Mouse (Mus musculus) heart, embryonic 11.5 days (tissue): ENCODE results near the gene Dnase2a. TPM values are rescaled to one million over a fixed set of nuclear protein-coding genes. Genes with fewer than 3 reads are reported as not detected.
A peak's percentile ranks its signal among the peaks of the same experiment; 100 is the strongest.

ENCODE experiments used
- ATAC-seq: fragments of 200-750 bp; cut with Nextera tagmentation; replicated peaks from 2 replicates; pipeline ENCODE4 v1.8.0; 2017; ENCODE audit warnings: moderate library complexity; ENCODE audit not compliant: insufficient number of reproducible peaks, low FRiP score, low TSS enrichment
- H3K27ac ChIP-seq: fragments of 300-500 bp; sonication (generic); 2 replicates; pipeline ENCODE4 v1.5.1; 2014; ENCODE audit warnings: mild to moderate bottlenecking, low read depth, low read length
- H3K27me3 ChIP-seq: fragments of 300-500 bp; sonication (generic); 2 replicates; pipeline ENCODE4 v1.6.1; 2014; ENCODE audit warnings: mild to moderate bottlenecking, low read length, mixed read lengths; ENCODE audit not compliant: control insufficient read depth, insufficient read depth
- H3K36me3 ChIP-seq: fragments of 300-500 bp; sonication (generic); 2 replicates; pipeline ENCODE4 v1.6.1; 2014; ENCODE audit warnings: mild to moderate bottlenecking, low read length, moderate library complexity, mixed read lengths; ENCODE audit not compliant: control insufficient read depth, insufficient read depth
- H3K4me1 ChIP-seq: fragments of 300-500 bp; sonication (generic); 2 replicates; pipeline ENCODE4 v1.6.1; 2014; ENCODE audit warnings: low read length; ENCODE audit not compliant: control insufficient read depth, insufficient read depth
- H3K4me2 ChIP-seq: fragments of 300-500 bp; sonication (generic); 2 replicates; pipeline ENCODE4 v1.6.1; 2014; ENCODE audit warnings: mild to moderate bottlenecking, moderate library complexity
- H3K4me3 ChIP-seq: fragments of 300-500 bp; sonication (generic); 2 replicates; pipeline ENCODE4 v1.5.1; 2014; ENCODE audit warnings: low read depth, low read length
- H3K9ac ChIP-seq: fragments of 300-500 bp; sonication (generic); 2 replicates; pipeline ENCODE4 v1.6.1; 2014; ENCODE audit warnings: mild to moderate bottlenecking, low read depth, low read length, moderate library complexity
- H3K9me3 ChIP-seq: fragments of 300-500 bp; sonication (generic); replicated peaks from 2 replicates; pipeline ENCODE4 v1.6.1; 2016; ENCODE audit warnings: low read length; ENCODE audit not compliant: control insufficient read depth
- WGBS: fragments of 180-500 bp; shearing (Covaris S2); extraction: QIAGEN DNeasy Blood & Tissue Kit; methylation state at CpG from one replicate; pipeline ENCODE4 v1.1.7; 2014; ENCODE audit not compliant: insufficient replicate concordance; 5-methylcytosine and 5-hydroxymethylcytosine counted together
- polyA plus RNA-seq: library from polyadenylated mRNA; unstranded; fragments of >200 nt; fragmentation: Nextera tagmentation; extraction: Ambion mirVana; gene quantifications from 2 replicates; pipeline ENCODE4 v1.2.1, GENCODE M21; 2014

The Dnase2a gene
- polyA plus RNA-seq, 1 experiment from 2014 or later = 4.3 TPM

DNA sequence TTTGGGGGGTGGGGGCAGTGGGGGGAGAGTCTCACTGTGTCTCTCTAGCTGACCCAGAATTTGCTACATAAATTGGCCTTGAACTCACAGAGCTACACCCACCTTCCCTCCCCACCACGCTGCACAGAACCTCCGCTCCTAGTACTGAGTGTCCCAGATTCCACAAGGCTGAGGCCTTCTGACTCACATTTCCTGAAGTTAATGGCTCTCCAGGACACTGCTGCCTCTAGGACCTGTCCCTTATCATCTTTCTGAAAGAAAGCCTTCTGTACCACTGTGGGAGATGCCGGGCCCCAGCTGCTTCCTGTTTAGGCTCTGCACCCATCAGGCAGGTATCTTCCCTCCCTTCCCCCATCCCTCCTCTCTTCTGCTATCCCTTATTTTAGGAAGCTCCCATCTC lies 58.2 kb downstream of the Dnase2a start:
- Histone ChIP-seq H3K27ac (peak overlapping the region; percentile 72), H3K4me2 (peak overlapping the region; percentile 87), H3K36me3 (peaks cover 7% of the 10 kb centered on the region), H3K4me1 (peaks cover 29% of the 10 kb centered on the region), H3K27me3 (no peaks in the 10 kb centered on the region), H3K4me3 (peak overlapping the region; percentile 65; the same call in 1 of the 2 replicates), H3K9me3 (no peaks in the 10 kb centered on the region), H3K9ac (no peak overlapping the region; the same call in 1 of the 2 replicates)
- WGBS = 21% methylated on average over 3 of the region's 3 CpGs
- no peak for ATAC-seq

DNA sequence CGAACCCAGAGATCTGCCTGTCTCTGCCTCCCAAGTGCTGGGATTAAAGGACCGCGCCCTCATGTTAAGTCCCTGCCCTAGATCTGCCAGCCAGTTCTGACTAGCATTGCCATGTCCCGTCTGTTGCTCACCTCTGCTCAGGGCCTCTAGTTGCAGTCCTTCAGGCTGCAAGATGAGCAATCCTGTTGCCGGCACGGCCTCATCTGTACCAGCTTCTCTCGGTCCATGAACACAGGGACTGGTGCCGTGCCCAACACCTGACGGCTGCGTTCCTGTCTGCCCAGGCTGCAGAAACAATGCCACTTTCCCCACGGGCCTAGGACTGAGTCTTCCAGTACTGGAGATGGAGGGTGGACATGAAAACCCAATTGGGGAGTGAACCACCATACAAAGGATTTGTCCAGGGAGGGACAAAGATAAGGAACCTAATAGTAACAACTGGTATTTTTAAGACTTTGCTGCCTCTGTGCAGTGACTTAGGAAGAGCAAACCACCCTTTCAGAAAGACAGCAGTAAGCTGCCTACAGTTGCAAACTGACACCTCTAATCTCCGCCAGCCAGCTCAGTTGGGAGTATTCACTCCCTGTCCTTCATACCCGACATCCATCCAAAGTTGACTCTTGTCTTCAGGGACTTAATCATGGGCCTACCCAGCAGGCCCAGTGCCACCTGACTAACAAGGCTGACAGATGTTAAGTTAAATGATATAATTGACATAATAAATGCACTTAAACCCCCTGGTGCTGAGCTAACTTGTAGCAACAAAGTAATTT lies 59.4 kb downstream of the Dnase2a start:
- H3K27me3 ChIP-seq = no peaks in the 10 kb centered on the region
- no peak overlapping the region for H3K9ac ChIP-seq
- no peak for ATAC-seq
- WGBS = 83% methylated on average over 13 of the region's 13 CpGs
- H3K4me1 ChIP-seq = peaks cover 29% of the 10 kb centered on the region
- peak overlapping the region; percentile 92; the same call in 1 of the 2 replicates for H3K4me2 ChIP-seq
- no peak overlapping the region for H3K4me3 ChIP-seq
- H3K9me3 ChIP-seq = no peaks in the 10 kb centered on the region
- H3K36me3 ChIP-seq = peaks cover 12% of the 10 kb centered on the region
- no peak overlapping the region for H3K27ac ChIP-seq

DNA sequence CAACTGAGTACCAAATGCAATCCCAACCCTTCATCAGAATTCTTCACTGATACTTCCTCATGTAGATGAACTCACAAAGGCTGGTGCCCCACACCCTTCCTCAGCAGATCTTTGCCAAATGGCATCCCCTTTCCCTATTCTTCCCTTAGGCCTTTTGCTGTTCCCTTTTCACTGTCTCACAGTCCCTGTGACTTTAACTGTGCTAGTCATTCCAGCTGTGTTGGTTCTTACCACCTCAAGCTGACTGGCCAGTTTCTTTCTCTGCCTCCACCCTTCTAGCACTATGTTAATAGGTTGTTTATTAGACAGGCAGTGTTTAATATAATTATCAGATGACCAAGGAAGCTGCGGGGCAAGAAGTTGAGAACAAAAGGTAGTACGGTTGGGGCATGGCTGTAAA lies 60.3 kb downstream of the Dnase2a start:
- H3K4me3 ChIP-seq = peak overlapping the region; percentile 64
- H3K27me3 ChIP-seq = no peaks in the 10 kb centered on the region
- peak overlapping the region; percentile 77 for H3K27ac ChIP-seq
- H3K9ac ChIP-seq = peak overlapping the region; percentile 97
- no peak for ATAC-seq
- H3K36me3 ChIP-seq = peaks cover 12% of the 10 kb centered on the region
- peak overlapping the region; percentile 92 for H3K4me2 ChIP-seq
- 25% methylated on average over 2 of the region's 2 CpGs for WGBS
- no peaks in the 10 kb centered on the region for H3K9me3 ChIP-seq
- H3K4me1 ChIP-seq = peaks cover 29% of the 10 kb centered on the region

DNA sequence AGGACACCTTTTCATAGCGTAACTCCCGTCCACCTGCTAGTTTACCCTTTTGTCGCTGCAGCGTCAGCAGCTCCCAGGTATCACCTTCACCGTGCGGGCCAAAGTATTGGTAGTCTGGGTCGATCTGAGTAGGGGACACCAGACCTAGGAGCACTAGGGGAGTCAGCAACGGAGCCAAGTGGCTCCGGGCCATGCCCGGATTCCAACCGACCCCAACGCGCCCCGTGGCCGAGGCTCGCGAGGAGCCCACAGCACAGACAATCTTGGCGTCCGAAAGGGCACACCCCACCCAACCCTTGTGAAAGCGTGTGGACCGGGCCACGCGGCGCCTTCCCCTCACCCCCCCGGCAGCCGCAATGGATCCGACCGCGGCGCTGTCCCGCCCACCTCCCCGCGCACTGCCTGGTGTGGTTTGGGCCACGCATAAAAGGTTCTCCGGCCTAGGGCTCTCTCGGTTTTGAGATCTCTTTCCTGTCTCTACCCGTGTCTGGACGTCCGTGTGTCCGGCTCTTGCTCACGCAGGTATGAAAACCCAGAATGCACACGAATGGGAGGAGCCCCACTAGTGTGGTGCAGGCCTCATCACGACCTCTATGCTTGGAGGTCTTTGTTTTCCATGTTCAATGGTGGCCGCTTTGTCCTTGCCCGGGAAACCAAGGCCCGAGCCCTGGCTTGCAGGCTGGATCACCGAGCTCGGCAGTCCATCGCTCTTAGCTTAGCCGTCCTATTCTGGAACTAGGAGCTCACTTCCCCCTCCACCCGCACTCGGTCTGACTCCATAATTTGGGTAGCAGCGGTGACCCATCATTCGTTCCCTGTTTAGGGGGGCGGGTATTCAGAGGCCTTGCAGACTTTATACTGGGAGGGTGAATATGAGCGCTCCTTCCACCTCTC lies 61.1 kb downstream of the Dnase2a start, which contains the start of the genes Gm49661, Prdx2 and Rnaseh2a:
Gene Gm49661, minus strand, starts transcription at position 193 of the 894 bp plus-strand sequence.
Gene Prdx2, plus strand, starts transcription at position 347 of the 894 bp plus-strand sequence.
Gene Rnaseh2a, minus strand, starts transcription at position 527 of the 894 bp plus-strand sequence.
- H3K36me3 ChIP-seq = peaks cover 12% of the 10 kb centered on the region
- no peaks in the 10 kb centered on the region for H3K27me3 ChIP-seq
- H3K9ac ChIP-seq = peak within 1 kb of the TSS; percentile 97
- peak within 1 kb of the TSS; percentile 92 for H3K4me2 ChIP-seq
- no peaks in the 10 kb centered on the region for H3K9me3 ChIP-seq
- H3K4me3 ChIP-seq = peak within 1 kb of the TSS; percentile 64
- H3K27ac ChIP-seq = peak within 1 kb of the TSS; percentile 77
- peaks cover 29% of the 10 kb centered on the region for H3K4me1 ChIP-seq
- peak; percentile 64 for ATAC-seq
- WGBS = under 1% methylated on average over 56 of the region's 56 CpGs

DNA sequence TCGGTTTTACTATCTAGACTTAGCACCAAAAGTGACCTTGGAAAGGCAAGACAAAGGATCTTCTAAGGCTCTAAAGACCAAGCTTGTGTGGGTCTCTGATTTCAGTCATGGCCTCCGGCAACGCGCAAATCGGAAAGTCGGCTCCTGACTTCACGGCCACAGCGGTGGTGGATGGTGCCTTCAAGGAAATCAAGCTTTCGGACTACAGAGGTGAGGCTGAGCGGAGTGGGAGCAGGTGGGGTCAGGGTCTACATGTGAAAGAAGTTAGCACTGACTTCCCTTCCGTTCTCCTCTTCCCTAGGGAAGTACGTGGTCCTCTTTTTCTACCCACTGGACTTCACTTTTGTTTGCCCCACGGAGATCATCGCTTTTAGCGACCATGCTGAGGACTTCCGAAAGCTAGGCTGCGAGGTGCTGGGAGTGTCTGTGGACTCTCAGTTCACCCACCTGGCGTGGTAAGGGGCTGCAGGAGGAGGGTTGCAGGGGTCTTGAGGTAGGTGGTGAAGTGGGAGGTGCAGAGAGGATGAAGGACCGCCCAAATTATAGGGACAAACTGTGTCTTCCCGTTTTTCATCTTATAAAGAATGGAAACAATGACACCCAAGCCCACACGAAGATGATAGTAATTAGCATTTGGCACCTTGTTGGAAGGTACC lies 61.9 kb downstream of the Dnase2a start:
- no peaks in the 10 kb centered on the region for H3K9me3 ChIP-seq
- H3K36me3 ChIP-seq = peaks cover 12% of the 10 kb centered on the region
- H3K9ac ChIP-seq = peak overlapping the region; percentile 97
- peak overlapping the region; percentile 92 for H3K4me2 ChIP-seq
- ATAC-seq = no peak
- peak overlapping the region; percentile 64 for H3K4me3 ChIP-seq
- H3K27me3 ChIP-seq = no peaks in the 10 kb centered on the region
- peak overlapping the region; percentile 77 for H3K27ac ChIP-seq
- H3K4me1 ChIP-seq = peaks cover 25% of the 10 kb centered on the region
- WGBS = 13% methylated on average over 21 of the region's 21 CpGs

DNA sequence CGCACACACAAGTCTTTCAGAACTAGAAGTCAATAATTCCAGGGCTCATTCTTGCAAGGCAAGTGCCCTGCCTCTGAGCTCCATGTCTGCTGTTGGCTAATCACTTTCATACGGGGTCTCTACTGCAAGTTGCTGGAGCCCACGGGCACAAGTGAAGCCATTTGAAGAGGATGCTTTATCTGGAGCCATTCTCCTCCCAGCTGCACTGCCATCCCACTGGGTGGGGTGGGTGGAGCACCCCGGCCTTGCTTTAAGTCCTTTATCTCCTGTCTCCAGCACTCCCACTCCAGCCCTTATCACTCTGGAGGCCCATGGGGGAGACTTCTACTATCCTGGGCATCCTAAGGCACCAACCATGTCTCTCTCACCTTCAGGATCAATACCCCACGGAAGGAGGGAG lies 62.6 kb downstream of the Dnase2a start:
- peak overlapping the region; percentile 77 for H3K27ac ChIP-seq
- peak; percentile 74 for ATAC-seq
- peak overlapping the region; percentile 64 for H3K4me3 ChIP-seq

More for the DNA sequence above, 62.6 kb downstream of the Dnase2a start:
- peak overlapping the region; percentile 97 for H3K9ac ChIP-seq
- H3K9me3 ChIP-seq = no peaks in the 10 kb centered on the region
- 34% methylated on average over 5 of the region's 5 CpGs for WGBS
- peak overlapping the region; percentile 92 for H3K4me2 ChIP-seq
- peaks cover 28% of the 10 kb centered on the region for H3K4me1 ChIP-seq
- no peaks in the 10 kb centered on the region for H3K27me3 ChIP-seq
- peaks cover 12% of the 10 kb centered on the region for H3K36me3 ChIP-seq
